Mouse (Mus musculus) intestine, embryonic 15.5 days (tissue): ENCODE results near the gene Rbm20. TPM values are rescaled to one million over a fixed set of nuclear protein-coding genes. Genes with fewer than 3 reads are reported as not detected.

Source experiments
- ATAC-seq: fragments of 200-750 bp; cut with Nextera tagmentation; 2 replicates; pipeline ENCODE4 v1.8.0; 2017; ENCODE audit warnings: moderate TSS enrichment, moderate library complexity
- H3K27ac ChIP-seq: fragments of 300-500 bp; sonication (generic); 2 replicates; pipeline ENCODE4 v1.5.1; 2015; ENCODE audit warnings: mild to moderate bottlenecking, inconsistent platforms
- H3K27me3 ChIP-seq: fragments of 300-500 bp; sonication (generic); replicated peaks from 2 replicates; pipeline ENCODE4 v1.6.1; 2015; ENCODE audit warnings: inconsistent platforms
- H3K36me3 ChIP-seq: fragments of 300-500 bp; sonication (generic); 2 replicates; pipeline ENCODE4 v1.6.1; 2015; ENCODE audit warnings: inconsistent platforms
- H3K4me1 ChIP-seq: fragments of 300-500 bp; sonication (generic); replicated peaks from 2 replicates; pipeline ENCODE4 v1.6.1; 2015; ENCODE audit warnings: inconsistent platforms
- H3K4me2 ChIP-seq: fragments of 300-500 bp; sonication (generic); replicated peaks from 2 replicates; pipeline ENCODE4 v1.6.1; 2015; ENCODE audit warnings: mild to moderate bottlenecking, inconsistent platforms
- H3K4me3 ChIP-seq: fragments of 300-500 bp; sonication (generic); replicated peaks from 2 replicates; pipeline ENCODE4 v1.5.1; 2015; ENCODE audit warnings: inconsistent platforms
- H3K9ac ChIP-seq: fragments of 300-500 bp; sonication (generic); 2 replicates; pipeline ENCODE4 v1.6.1; 2015; ENCODE audit warnings: inconsistent platforms
- H3K9me3 ChIP-seq: fragments of 300-500 bp; sonication (generic); 2 replicates; pipeline ENCODE4 v1.6.1; 2016; ENCODE audit warnings: inconsistent platforms
- WGBS: fragments of 180-500 bp; shearing (Covaris S2); methylation state at CpG from one replicate; pipeline ENCODE4 v1.1.7; 2015; 5-methylcytosine and 5-hydroxymethylcytosine counted together
- polyA plus RNA-seq: library from polyadenylated mRNA; unstranded; fragments of >200 nt; fragmentation: Nextera tagmentation; extraction: Ambion mirVana; gene quantifications from 2 replicates; pipeline ENCODE4 v1.2.1, GENCODE M21; 2015

Gene Rbm20
- polyA plus RNA-seq, 1 experiment from 2014 or later, result 0.77 TPM

- H3K27me3 ChIP-seq, result no peaks in the 10 kb centered on the region
- H3K4me3 ChIP-seq, result no peak overlapping the region
- no peak overlapping the region for H3K4me2 ChIP-seq
- H3K9ac ChIP-seq, result no peak overlapping the region
- no peak overlapping the region for H3K27ac ChIP-seq
- no peaks in the 10 kb centered on the region for H3K36me3 ChIP-seq
- no peak for ATAC-seq
- WGBS, result 55% methylated on average over 22 of the region's 22 CpGs
- no peaks in the 10 kb centered on the region for H3K9me3 ChIP-seq
- H3K4me1 ChIP-seq, result 0 out of 2 replicates have a peak, but pooled peaks cover 7% of the 10 kb centered on the region
Measured at GRCm38 (mm10) chr19:53751420-53752185, 74.5 kb downstream of the Rbm20 start.

DNA sequence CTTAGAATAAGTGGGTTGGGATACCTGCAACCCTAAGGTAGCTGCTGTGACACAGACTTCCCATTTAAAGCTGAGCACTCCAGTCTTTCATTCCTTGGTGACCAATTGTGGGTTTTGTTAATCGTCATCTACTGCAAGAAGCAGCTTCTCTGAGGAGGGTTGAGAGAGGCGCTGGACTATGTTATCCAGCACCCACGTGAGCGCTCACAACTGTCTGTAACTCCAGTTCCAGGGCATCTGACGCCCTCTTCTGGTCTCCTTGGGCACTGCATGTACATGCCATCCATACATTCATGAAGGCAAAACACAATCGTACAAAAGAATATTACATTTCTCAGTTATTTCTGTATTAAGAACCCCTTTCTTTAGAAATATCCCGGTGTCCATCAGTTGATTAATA lies 75.9 kb downstream of the Rbm20 start:
- Histone ChIP-seq H3K4me2 (no peak overlapping the region), H3K9me3 (no peaks in the 10 kb centered on the region), H3K27ac (no peak overlapping the region), H3K4me3 (no peak overlapping the region), H3K4me1 (0 out of 2 replicates have a peak, but pooled peaks cover 7% of the 10 kb centered on the region), H3K27me3 (no peaks in the 10 kb centered on the region), H3K36me3 (no peaks in the 10 kb centered on the region), H3K9ac (no peak overlapping the region)
- no peak for ATAC-seq
- 54% methylated on average over 7 of the region's 7 CpGs for WGBS

DNA sequence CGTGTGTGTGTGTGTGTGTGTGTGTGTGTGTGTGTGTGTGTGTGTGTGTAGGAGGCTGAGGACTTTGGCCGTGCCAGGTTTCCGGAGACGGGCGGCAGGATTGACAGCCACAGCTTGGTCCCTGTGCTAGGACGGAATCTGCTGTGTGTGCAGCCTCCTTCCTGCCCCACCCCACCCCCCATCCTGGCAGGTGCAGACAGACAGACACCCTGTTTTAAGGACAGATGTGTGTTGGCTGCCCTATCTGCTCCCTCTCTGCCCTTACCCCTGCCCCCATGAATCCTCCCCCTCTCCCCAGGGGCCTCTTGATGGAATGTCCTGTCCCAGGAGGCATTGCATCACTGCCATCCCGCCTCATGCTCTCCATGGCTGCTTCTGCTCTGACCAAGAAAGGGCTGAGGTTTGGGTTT lies 77.3 kb downstream of the Rbm20 start:
- Histone ChIP-seq H3K9ac (no peak overlapping the region), H3K27ac (no peak overlapping the region), H3K27me3 (no peaks in the 10 kb centered on the region), H3K4me3 (no peak overlapping the region), H3K4me1 (0 out of 2 replicates have a peak, but pooled peaks cover 7% of the 10 kb centered on the region), H3K9me3 (no peaks in the 10 kb centered on the region), H3K4me2 (no peak overlapping the region), H3K36me3 (no peaks in the 10 kb centered on the region)
- ATAC-seq, result peak; percentile 59
- 44% methylated on average over 3 of the region's 7 CpGs for WGBS

GRCm38 (mm10) chr19:53755346-53755745 lies 78.2 kb downstream of the Rbm20 start:
- no peak overlapping the region for H3K27ac ChIP-seq
- H3K4me3 ChIP-seq, result no peak overlapping the region
- no peaks in the 10 kb centered on the region for H3K27me3 ChIP-seq
- H3K9ac ChIP-seq, result no peak overlapping the region
- WGBS, result 78% methylated on average over 5 of the region's 5 CpGs
- no peak overlapping the region for H3K4me2 ChIP-seq
- 0 out of 2 replicates have a peak, but pooled peaks cover 7% of the 10 kb centered on the region for H3K4me1 ChIP-seq
- no peaks in the 10 kb centered on the region for H3K9me3 ChIP-seq
- no peak for ATAC-seq
- H3K36me3 ChIP-seq, result no peaks in the 10 kb centered on the region

DNA sequence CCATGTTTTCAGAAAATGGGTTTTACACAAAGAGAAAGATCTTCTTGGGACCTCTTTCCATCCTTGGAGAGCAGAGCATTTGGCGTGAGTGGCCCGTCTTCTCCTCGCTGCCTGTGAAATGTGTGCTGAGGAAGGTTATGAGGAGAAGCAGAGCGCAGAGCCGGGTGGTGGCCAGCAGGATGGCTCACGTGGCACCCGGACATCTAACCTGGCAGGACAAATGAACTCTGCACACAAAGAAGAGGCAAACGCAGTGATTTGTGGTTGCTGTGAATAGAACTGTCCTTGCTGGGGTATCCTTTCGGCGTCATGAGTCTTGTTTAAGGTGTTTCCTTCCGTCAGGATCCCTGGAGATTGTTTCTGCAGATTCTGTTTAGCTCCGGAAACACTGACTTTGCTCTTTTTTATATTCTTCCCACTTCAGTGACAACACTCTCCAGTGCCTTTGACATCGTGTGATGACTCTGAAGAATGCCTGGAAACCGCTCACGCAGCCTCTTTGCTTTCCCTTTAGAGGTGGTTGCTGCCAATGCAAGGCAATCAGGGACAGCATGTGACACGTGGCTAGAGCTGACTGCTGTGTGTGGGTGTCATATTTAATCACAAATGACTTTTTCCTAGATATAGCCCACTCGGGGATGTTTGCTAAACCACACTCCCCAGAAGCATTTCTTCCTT lies 80.5 kb downstream of the Rbm20 start:
- no peaks in the 10 kb centered on the region for H3K36me3 ChIP-seq
- H3K9me3 ChIP-seq, result no peaks in the 10 kb centered on the region
- H3K4me1 ChIP-seq, result 0 out of 2 replicates have a peak, but pooled peaks cover 7% of the 10 kb centered on the region
- no peak overlapping the region for H3K4me2 ChIP-seq
- ATAC-seq, result no peak
- H3K9ac ChIP-seq, result no peak overlapping the region
- H3K27ac ChIP-seq, result no peak overlapping the region
- 88% methylated on average over 17 of the region's 17 CpGs for WGBS
- H3K4me3 ChIP-seq, result no peak overlapping the region
- no peaks in the 10 kb centered on the region for H3K27me3 ChIP-seq

DNA sequence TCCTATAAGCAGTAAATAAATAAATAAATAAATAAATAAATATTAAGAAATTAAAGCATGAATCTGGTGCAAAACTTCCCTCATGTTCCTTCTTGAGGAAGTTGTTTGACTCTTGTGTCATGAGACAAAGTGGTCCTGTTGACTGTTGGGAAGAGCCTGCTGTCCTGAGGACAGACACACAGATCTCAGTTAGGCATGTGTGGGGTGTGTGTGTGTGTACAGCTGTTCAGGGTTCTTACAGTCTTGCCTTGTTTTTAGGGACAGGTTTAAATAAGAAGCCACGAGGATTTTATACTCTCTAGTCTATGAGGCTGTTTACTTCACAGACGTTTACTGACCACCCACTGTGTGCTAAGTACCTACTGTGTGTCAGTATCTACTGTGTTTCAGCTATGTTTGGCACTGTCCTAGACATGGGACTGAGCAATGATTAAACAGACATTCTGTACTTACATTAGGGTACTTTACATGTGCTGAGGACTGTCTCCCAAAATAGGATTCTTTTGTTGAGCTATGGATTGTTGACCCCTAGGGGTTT lies 81.8 kb downstream of the Rbm20 start:
- Histone ChIP-seq H3K9me3 (no peaks in the 10 kb centered on the region), H3K4me1 (0 out of 2 replicates have a peak, but pooled peaks cover 3% of the 10 kb centered on the region), H3K9ac (no peak overlapping the region), H3K27me3 (no peaks in the 10 kb centered on the region), H3K4me3 (no peak overlapping the region), H3K27ac (no peak overlapping the region), H3K4me2 (no peak overlapping the region), H3K36me3 (no peaks in the 10 kb centered on the region)
- no peak for ATAC-seq
- WGBS, result 65% methylated on average over 2 of the region's 2 CpGs

DNA sequence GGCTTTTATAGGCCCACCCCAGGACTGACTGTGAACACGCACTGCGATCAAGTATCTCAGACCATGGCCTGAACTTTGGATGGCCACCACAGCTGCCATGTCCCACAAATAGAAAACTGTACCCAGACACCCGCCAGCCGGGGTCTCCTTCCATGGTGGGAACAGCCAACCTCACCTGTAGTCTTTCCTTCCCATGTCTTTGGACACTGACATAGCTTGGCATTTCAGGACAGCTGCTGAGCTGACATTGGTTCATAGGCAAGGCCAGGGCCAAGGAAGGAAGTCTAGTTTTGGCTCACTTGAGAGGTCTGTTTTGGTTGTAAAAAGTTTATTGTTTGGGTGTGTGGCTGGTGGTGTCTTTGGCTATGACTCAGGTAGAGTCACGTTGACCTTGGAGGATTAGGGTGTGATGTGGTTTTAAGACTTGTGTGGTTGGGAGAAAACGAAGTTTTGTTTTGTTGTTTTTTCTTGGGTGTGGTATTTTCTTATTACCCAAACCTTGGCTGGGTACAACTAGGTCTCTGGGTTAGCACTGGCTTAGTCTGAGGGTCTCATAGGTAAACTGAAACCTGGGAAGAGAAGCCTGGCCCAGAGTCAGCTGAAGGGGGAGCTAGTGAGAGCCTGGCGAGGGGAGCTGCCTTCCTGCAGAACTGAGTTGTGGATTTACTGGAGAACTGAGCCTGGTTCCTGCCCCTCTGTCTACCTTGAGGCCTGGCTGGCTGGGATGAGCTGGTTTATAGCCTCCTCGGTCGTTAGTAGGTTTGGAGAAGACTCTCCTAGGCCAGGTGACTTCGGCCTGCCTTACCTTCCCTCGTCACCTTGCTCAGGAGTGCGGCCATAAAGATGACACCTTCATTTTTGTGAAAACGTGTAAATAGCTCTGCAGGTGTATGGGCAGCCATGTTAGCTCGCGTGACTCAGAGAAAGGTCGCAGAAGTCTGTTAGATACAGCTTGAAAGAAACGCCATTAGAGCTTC lies 83.3 kb downstream of the Rbm20 start:
- Histone ChIP-seq H3K4me2 (no peak overlapping the region), H3K9ac (no peak overlapping the region), H3K4me1 (no peaks in the 10 kb centered on the region), H3K9me3 (no peaks in the 10 kb centered on the region), H3K27ac (no peak overlapping the region), H3K36me3 (no peaks in the 10 kb centered on the region), H3K4me3 (no peak overlapping the region), H3K27me3 (no peaks in the 10 kb centered on the region)
- WGBS, result 83% methylated on average over 17 of the region's 17 CpGs
- ATAC-seq, result no peak

DNA sequence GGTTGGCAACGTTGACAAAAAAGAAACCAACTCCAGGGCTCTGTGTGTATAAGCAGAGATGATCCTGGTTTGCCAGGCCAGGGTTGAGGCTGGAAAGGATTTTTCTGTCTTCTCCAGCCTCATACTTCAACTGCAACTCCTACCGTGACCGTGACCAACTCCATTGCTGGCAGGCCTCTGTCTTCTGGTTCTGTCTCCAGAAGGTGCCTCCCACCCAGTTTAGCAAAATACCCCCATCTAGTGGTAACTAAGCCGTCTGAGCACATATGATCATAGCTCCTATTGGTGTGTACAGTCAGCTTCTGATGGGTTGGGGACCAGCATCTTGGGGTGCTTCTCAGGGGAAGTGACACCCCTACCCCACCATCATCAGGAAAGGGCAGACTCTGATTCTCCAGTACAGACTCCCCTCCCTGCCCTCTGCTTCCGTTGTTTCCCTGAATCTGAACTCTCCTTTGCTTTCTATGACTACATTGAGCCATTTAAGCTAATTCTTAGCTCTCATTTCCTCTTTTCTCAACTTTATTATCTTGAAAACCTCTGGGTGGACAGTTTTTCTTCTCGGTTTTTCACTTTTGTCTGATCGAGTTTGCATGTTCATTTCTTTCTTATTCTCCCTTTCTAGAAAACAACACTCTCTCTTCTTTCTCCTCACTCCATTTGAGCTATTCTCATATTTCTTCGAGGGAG lies 85.8 kb downstream of the Rbm20 start:
- Histone ChIP-seq H3K4me2 (no peak overlapping the region), H3K9ac (no peak overlapping the region), H3K4me1 (no peaks in the 10 kb centered on the region), H3K9me3 (no peaks in the 10 kb centered on the region), H3K27ac (no peak overlapping the region), H3K27me3 (no peaks in the 10 kb centered on the region), H3K36me3 (no peaks in the 10 kb centered on the region), H3K4me3 (no peak overlapping the region)
- WGBS, result 68% methylated on average over 8 of the region's 8 CpGs
- ATAC-seq, result peak; percentile 58

DNA sequence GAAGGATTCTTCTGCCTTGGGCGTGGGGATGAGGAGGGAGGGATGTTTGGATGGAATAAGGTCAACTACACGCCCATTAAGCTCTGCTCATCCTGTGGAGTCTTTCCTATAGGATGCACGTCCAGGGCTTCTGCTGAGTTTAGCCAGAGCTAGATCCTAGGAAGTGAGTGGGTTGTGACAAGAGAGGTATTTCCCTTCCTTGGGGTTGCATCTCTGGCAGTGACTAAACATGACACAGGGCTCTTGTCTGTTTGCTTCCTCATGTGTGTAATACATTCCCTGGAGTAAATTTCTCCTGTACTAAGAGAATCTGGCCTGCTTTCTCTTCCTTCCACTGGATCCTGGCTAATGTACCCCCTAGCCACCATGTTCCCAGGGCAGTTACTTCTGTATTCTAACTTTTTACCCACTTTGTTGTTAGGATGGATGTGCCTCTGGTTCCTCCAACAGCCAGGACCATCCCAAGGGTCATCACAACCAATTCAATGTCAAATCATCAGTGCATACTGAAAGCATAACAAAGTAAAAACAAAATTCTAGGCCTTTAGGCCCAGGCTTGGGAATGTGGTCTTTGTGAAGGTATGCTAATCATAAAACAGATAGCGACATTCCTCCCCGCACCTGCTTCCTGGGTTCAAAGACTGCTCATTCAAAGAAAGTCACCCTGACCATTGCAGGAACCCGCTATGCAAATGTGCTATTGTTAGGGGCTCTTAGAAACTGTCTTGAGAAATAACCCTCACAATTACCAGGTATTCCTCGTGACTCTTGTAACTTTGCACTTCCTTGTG lies 87.8 kb downstream of the Rbm20 start:
- H3K27me3 ChIP-seq, result no peaks in the 10 kb centered on the region
- no peak for ATAC-seq
- H3K9me3 ChIP-seq, result no peaks in the 10 kb centered on the region
- no peaks in the 10 kb centered on the region for H3K36me3 ChIP-seq
- no peak overlapping the region for H3K4me3 ChIP-seq
- H3K27ac ChIP-seq, result no peak overlapping the region
- H3K9ac ChIP-seq, result no peak overlapping the region
- WGBS, result 87% methylated on average over 7 of the region's 7 CpGs
- no peak overlapping the region for H3K4me2 ChIP-seq
- H3K4me1 ChIP-seq, result no peaks in the 10 kb centered on the region

DNA sequence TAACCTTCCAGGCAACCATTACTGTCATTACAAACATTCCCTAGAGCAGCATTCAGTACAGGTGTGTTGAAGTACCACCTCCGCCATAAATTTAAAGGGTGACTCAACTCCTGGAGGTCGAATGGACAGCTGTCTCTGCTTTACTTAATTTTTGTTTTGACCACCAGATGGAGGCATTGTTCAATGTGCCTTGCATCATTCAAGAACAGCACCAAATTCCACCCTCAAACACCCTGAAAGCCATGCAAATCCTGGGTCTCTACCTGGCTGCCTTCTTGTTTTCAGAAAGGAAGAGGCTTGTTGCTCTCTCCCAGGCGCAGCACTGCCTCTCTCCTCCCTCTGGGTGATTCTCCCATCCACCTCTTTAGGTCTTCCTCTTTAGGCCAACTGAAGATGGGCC lies 91.4 kb downstream of the Rbm20 start:
- Histone ChIP-seq H3K4me1 (no peaks in the 10 kb centered on the region), H3K4me2 (peak overlapping the region; percentile 33; the same call in 1 of the 2 replicates), H3K27me3 (no peaks in the 10 kb centered on the region), H3K9me3 (no peaks in the 10 kb centered on the region), H3K36me3 (no peaks in the 10 kb centered on the region), H3K4me3 (no peak overlapping the region), H3K9ac (no peak overlapping the region), H3K27ac (no peak overlapping the region)
- WGBS, result 18% methylated on average over 3 of the region's 3 CpGs
- peak; percentile 56 for ATAC-seq
